Mouse (Mus musculus) macrophage (primary cell): Measurements from ENCODE around the gene Fcgrt. TPM values are rescaled to one million over a fixed set of nuclear protein-coding genes. Genes with fewer than 3 reads are reported as not detected.
A peak's percentile ranks its signal among the peaks of the same experiment; 100 is the strongest.

ENCODE experiments used
- H3K27ac ChIP-seq: fragments of 350-480 bp; formaldehyde crosslinking; 2 replicates; pipeline ENCODE4 v1.9.0; 2021
- H3K36me3 ChIP-seq: fragments of 350-480 bp; formaldehyde crosslinking; 2 replicates; pipeline ENCODE4 v1.9.0; 2021; ENCODE audit errors: inconsistent target
- H3K4me3 ChIP-seq: fragments of 350-480 bp; formaldehyde crosslinking; 2 replicates; pipeline ENCODE4 v1.9.0; 2021; ENCODE audit errors: inconsistent target
- H3K79me2 ChIP-seq: fragments of 350-480 bp; formaldehyde crosslinking; 2 replicates; pipeline ENCODE4 v1.9.0; 2021; ENCODE audit errors: inconsistent target
- WGBS: methylation state at CpG from one replicate; pipeline ENCODE4 v1.1.7; 2026; ENCODE audit warnings: inconsistent platforms; ENCODE audit not compliant: missing documents; 5-methylcytosine and 5-hydroxymethylcytosine counted together
- polyA plus RNA-seq: library from polyadenylated mRNA; stranded (reverse); fragments of 250-400 nt; gene quantifications from 3 replicates; pipeline ENCODE4 v1.2.4, GENCODE M21; 2018; ENCODE audit warnings: inconsistent platforms

The Fcgrt gene
- polyA plus RNA-seq, 1 experiment from 2014 or later, result 160 TPM

DNA sequence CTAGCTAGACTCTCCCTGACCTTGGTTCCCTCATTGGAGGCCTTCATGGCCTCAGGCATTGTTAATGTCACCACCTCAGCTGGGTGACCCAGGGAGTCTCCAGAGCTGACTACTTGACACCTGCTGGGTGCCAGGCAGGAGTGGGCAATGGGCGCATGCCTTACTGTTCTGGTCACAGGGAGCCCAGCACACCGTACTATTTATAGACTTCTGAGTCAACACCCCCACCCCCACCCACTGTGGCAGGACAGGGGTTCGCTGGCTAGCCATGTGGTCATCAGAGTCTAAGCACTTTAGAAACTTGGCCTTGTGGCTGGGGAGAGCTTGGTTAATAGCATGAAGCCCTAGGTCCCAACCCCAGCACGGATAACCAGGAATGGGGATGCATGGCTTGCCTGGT is 28.2 kb downstream of the Fcgrt start:
- Histone ChIP-seq H3K79me2 (peaks cover 42% of the 10 kb centered on the region), H3K4me3 (no peak overlapping the region), H3K27ac (no peak overlapping the region), H3K36me3 (peaks cover 35% of the 10 kb centered on the region; the same call in 1 of the 2 replicates)
- WGBS, result 63% methylated on average over 4 of the region's 4 CpGs

GRCm38 (mm10) chr7:45073949-45074348 is 29.7 kb downstream of the Fcgrt start:
- 96% methylated on average over 12 of the region's 12 CpGs for WGBS
- Histone ChIP-seq H3K79me2 (peaks cover 57% of the 10 kb centered on the region), H3K36me3 (peaks cover 35% of the 10 kb centered on the region; the same call in 1 of the 2 replicates), H3K27ac (no peak overlapping the region), H3K4me3 (no peak overlapping the region)

DNA sequence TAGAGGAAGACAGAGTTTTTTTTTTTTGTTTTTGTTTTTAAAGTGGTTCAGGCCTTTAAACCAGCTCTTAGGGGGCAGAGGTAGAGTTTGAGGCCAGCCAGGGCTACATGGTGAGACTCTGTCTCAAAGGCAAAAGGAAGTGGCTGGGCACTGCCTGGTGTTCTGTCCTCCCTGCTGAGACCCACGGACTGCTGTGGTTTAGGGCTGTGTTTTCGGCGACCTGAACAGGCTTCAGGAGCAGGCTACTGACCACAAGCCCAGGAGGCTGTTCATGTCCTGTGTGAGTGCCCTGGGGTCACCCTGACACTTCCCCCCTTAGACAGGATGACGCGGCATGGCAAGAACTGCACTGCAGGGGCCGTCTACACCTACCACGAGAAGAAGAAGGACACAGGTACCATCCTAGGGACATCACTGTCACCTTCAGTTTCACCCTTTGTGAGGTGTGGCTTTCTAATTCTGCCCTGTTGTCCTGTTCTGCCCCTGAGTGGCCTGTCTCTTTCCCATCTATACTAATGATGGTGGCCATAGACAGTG is 30.4 kb downstream of the Fcgrt start:
- 41% methylated on average over 7 of the region's 7 CpGs for WGBS
- no peak overlapping the region for H3K27ac ChIP-seq
- peaks cover 35% of the 10 kb centered on the region; the same call in 1 of the 2 replicates for H3K36me3 ChIP-seq
- no peak overlapping the region for H3K4me3 ChIP-seq
- H3K79me2 ChIP-seq, result peaks cover 64% of the 10 kb centered on the region

DNA sequence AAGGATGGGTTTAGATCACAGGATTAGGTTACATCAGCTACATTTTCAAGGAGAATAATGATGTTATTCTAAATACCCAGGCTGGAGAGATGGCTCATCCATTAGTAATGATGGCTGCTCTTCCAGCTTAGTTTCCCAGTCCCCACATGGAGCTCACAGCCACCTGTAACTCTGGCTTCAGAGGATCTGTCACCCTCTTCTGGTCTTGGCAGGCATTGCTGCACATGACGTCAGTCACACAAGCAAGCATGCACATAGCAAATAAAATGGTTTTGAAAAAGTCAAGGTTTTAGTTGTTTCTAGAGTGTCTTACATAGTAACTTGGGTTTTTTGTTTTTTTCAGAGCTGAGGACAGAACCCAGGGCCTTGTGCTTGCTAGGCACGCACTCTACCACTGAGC is 31.4 kb downstream of the Fcgrt start:
- WGBS, result 96% methylated on average over 2 of the region's 2 CpGs
- H3K79me2 ChIP-seq, result peaks cover 74% of the 10 kb centered on the region
- H3K4me3 ChIP-seq, result no peak overlapping the region
- H3K27ac ChIP-seq, result no peak overlapping the region
- peaks cover 28% of the 10 kb centered on the region; the same call in 1 of the 2 replicates for H3K36me3 ChIP-seq

DNA sequence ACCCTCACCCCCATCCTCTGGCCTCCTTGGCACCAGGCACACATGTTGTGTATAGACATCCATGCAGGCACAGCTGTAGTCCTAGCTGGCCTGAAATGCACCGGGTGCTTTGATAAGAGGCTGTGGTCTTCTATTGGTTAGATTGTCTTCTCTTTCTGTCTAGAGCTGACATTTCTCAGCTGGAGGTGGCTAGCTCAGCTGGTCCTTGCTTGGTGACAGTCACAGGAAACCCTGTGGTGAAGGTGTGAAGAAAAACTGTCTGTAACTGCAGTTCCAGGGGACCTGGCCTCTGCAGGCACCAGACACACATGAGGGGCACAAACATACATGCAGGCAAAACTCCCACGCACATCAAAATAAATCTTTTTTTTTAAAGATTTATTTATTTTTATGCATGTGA is 34.0 kb downstream of the Fcgrt start:
- WGBS, result 75% methylated on average over 1 of the region's 2 CpGs
- Histone ChIP-seq H3K79me2 (peaks cover 99% of the 10 kb centered on the region), H3K27ac (no peak overlapping the region), H3K4me3 (no peak overlapping the region), H3K36me3 (peaks cover 12% of the 10 kb centered on the region; the same call in 1 of the 2 replicates)

DNA sequence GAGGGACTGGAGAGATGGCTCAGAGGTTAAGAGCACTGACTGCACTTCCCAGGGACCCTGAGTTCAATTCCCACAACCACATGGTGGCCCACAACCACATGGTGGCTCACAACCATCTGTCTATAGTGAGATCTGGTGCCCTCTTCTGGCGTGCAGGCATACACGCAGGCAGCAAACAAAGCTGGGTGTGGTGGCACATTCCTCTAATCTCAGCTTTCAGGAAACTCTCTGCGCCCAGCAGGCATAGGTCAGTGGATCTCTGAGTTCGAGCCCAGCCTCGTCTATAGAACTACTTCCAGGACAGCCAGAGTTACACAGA is 35.7 kb downstream of the Fcgrt start:
- no peak overlapping the region for H3K4me3 ChIP-seq
- no peaks in the 10 kb centered on the region for H3K36me3 ChIP-seq
- 67% methylated on average over 5 of the region's 5 CpGs for WGBS
- H3K27ac ChIP-seq, result no peak overlapping the region
- peaks cover 100% of the 10 kb centered on the region for H3K79me2 ChIP-seq

- WGBS, result 87% methylated on average over 4 of the region's 4 CpGs
- no peak overlapping the region for H3K27ac ChIP-seq
- peaks cover 99% of the 10 kb centered on the region for H3K79me2 ChIP-seq
- no peak overlapping the region for H3K4me3 ChIP-seq
- H3K36me3 ChIP-seq, result no peaks in the 10 kb centered on the region
Observed at GRCm38 (mm10) chr7:45067190-45067999, 36.3 kb downstream of the Fcgrt start.

GRCm38 (mm10) chr7:45062239-45062835 is 41.3 kb downstream of the Fcgrt start, which contains the start of the genes Nosip and Prrg2:
Nosip (plus strand) TSS chr7:45062429.
Prrg2 (minus strand) TSS chr7:45062677.
- H3K36me3 ChIP-seq, result no peaks in the 10 kb centered on the region
- peaks cover 48% of the 10 kb centered on the region for H3K79me2 ChIP-seq
- H3K4me3 ChIP-seq, result peak within 1 kb of the TSS; percentile 86
- H3K27ac ChIP-seq, result peak within 1 kb of the TSS; percentile 95
- under 1% methylated on average over 31 of the region's 31 CpGs for WGBS

- 31% methylated on average over 10 of the region's 11 CpGs for WGBS
- Histone ChIP-seq H3K27ac (peak overlapping the region; percentile 95), H3K36me3 (no peaks in the 10 kb centered on the region), H3K4me3 (peak overlapping the region; percentile 86), H3K79me2 (peaks cover 41% of the 10 kb centered on the region)
Observed at GRCm38 (mm10) chr7:45061532-45062075, 42.0 kb downstream of the Fcgrt start.

DNA sequence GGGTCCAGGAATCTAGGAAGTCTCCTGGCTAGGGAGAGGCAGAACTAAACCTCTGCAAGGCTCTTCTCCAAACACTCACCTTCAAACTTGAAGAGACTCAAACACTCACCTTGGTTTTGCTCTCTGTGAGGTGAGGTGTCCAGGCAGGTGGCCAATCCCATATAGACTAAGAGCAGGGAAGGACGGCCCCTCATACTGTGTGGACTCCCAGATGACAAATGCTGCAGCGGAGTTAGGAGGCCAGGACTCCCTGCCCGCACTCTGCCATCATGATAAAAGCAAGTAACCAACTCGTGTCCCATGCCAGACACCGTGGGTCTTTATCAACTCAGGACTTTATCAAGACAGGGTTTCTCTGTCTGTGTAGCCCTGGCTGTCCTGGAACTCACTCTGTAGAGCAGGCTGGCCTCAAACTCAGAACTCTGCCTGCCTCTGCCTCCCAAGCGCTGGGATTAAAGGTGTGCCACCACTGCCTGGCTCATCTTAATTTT is 43.0 kb downstream of the Fcgrt start:
- Histone ChIP-seq H3K36me3 (no peaks in the 10 kb centered on the region), H3K27ac (no peak overlapping the region), H3K79me2 (peaks cover 32% of the 10 kb centered on the region), H3K4me3 (no peak overlapping the region)
- 96% methylated on average over 6 of the region's 6 CpGs for WGBS

DNA sequence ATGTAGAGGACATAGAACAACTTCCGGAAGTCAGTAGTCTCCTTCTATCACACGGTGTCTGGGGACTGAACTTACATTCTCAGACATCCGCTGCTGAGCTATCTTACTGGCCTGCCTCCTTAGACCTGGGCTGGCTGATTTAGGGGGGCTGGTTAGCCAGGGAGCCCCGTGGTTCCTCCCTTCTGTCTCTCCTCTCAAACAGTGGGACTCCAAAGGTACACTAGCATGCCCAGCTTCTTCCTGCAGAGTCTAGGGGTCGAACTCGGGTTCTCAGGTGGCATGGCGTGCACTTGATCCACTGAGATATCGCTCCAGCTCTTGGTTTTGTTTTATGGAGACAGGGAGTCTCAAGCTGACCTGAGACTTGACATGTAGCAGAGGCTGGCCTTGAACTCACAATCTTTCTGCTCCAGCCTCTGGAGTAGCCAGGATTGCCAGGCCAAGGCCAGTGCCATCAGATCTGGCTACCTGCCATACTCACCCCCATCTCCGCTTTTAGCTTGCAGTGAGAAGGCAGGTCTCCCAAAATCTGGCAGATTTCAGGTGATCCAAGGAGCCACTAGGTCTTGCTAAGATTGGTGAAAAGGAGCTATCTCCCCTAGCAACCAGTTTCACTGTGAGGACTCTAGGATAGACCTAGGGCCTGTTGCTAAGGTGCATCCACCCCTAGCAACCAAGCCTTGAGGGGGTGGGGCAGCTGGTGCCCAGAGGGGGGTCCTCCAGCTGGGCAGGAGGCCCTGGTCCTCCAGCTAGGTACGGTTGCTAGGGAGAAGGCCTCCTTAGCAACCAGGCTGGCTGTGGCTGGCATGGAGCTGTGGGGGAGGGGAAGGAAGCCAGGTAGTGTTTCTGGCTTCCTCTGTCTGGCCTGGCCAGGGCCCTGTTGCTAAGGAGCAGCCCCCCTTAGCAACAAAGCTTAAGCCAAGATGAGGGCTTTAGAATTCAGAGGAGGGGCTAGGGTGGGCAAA is 44.8 kb downstream of the Fcgrt start:
- Histone ChIP-seq H3K79me2 (peaks cover 14% of the 10 kb centered on the region), H3K27ac (no peak overlapping the region), H3K36me3 (no peaks in the 10 kb centered on the region), H3K4me3 (no peak overlapping the region)
- WGBS, result 95% methylated on average over 9 of the region's 10 CpGs

DNA sequence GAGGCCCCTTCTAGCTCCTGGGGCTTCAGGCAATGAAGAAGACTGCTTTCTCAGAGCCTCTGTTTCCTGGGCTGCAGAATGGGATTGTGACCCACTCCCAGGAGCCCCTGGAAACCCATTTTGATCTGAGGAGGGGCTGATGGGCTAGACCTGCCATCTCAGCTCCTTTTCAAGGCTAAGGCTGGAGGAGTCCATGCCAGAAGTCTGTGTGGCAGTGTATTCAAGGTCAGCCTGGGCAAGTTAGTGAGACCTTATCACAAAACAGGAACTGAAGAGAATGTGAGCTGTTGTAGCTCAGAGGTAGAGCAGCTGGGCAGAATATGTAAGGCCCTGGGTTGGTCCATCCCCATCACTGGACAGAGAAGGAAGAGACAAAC is 46.7 kb downstream of the Fcgrt start:
- Histone ChIP-seq H3K4me3 (no peak overlapping the region), H3K27ac (no peak overlapping the region), H3K79me2 (peaks cover 9% of the 10 kb centered on the region), H3K36me3 (no peaks in the 10 kb centered on the region)

GRCm38 (mm10) chr7:45056329-45056971 is 47.2 kb downstream of the Fcgrt start:
- Histone ChIP-seq H3K4me3 (no peak overlapping the region), H3K36me3 (no peaks in the 10 kb centered on the region), H3K79me2 (peaks cover 15% of the 10 kb centered on the region), H3K27ac (no peak overlapping the region)
- WGBS, result 92% methylated on average over 12 of the region's 14 CpGs
